Mouse (Mus musculus) CD4-positive, CD25-positive, alpha-beta regulatory T cell, adult 4 months (primary cell): ENCODE measurements at regions not wholly inside any gene's neighbourhood (a gene's known extent, or its start where the extent isn't known, plus 50 kb on each side); places are given as distances from the start of the nearest gene placed in this dataset.
"Not testable (repeated sequence)": the region's sequence is repeated elsewhere in the genome, so short reads cannot be mapped to it uniquely, and the experiment has no call there.

Experiments used
- ATAC-seq: one replicate; pipeline ENCODE4 v1.8.0; 2017

GRCm38 (mm10) chr12:113701841-113702240 is 158.1 kb downstream of the Adam6a start:
- ATAC-seq = not testable (repeated sequence)

DNA sequence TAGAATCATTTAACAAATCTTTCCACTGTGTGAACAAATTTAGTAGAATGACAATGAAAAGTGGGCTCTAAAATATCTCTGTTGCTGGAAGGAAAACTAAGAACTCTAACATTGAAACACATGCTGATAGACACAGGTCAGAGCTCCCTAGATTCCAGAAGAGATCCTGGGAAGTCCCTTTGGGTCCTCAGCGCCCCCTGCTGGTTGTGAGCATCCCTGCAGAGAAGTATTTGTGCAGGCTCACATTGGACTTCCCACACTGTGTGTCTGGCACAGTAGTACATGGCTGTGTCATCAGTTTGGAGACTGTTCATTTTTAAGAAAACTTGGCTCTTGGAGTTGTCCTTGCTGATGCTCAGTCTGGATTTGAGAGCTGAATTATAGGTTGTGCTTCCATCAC is 172.7 kb downstream of the Adam6a start:
- not testable (repeated sequence) for ATAC-seq

DNA sequence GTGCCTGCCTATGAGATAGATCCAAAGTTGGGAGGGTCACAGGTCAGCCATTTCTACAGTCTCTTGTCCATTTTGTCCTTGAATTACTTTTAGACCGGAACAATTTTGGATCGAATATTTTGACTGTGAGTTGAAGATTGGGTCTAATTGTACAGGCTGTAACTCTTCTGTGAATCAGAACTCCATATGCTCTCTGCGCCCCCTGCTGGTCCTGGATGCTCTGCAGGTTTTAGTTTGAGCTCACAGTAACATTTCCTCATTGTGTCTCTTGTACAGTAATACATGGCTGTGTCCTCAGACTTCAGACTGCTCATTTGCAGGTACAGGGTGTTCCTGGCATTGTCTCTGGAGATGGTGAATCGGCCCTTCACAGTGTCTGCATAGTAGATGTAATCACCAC is 192.1 kb downstream of the Adam6a start:
- no peak for ATAC-seq

DNA sequence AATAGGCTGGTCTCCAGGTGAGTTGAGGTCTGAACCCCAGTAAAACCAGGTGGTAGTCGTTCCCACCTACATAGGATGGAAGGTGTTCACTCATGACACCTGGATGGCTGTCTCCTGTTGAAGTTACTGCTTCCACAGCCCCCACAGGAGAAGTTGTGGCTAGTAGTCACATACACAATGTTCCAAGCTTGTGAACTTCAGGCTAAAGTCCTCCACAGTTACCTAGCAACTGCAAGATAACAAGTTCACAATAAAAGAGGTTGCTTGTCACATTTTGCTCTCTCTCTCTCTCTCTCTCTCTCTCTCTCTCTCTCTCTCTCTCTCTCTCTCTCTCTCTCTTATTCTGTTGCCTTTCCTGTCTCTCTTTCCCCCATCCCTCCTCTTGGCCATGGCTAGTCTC is 202.6 kb downstream of the Adam6a start:
- no peak for ATAC-seq

DNA sequence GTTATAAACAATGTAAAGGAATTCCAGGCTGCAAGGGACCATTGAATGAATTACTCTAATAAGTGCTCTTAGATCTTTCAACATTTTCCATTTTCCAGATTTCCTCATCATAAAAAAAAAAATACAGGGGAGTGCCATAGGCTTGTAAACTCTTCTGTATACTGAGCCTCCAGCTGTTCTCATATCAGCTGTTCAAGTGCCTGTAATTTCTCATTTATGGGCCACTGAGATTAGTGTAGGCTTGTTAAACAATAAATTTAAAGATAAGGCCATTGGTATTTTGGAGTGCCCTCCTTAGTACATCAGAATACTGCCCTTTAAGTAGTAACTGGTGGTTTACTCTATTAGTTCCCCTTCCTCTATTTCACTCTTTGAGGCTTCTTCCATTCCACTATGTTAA is 204.3 kb downstream of the Adam6a start:
- ATAC-seq = no peak

GRCm38 (mm10) chr12:113769587-113769986 is 225.9 kb downstream of the Adam6a start:
- ATAC-seq = no peak

GRCm38 (mm10) chr12:113795876-113796275 is 252.2 kb downstream of the Adam6a start:
- not testable (repeated sequence) for ATAC-seq

GRCm38 (mm10) chr12:113826377-113826776 is 282.7 kb downstream of the Adam6a start:
- ATAC-seq = no peak

GRCm38 (mm10) chr12:113858893-113859292 is 315.2 kb downstream of the Adam6a start:
- no peak for ATAC-seq

DNA sequence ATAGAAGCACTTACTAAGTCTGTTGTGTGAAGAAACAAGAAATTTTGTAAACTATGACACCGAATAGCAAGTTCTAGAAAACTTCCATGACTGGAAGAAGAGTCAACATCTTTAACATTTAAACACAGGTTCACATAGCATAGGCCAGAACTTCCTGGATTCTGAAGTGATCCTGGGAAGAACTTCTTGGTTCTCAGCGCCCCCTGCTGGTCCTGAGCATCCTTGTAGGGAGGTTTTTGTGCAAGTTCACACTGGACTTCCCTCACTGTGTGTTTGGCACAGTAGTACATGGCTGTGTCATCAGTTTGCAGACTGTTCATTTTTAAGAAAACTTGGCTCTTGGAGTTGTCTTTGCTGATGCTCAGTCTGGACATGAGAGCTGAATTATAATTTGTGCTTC is 335.1 kb downstream of the Adam6a start:
- ATAC-seq = no peak

DNA sequence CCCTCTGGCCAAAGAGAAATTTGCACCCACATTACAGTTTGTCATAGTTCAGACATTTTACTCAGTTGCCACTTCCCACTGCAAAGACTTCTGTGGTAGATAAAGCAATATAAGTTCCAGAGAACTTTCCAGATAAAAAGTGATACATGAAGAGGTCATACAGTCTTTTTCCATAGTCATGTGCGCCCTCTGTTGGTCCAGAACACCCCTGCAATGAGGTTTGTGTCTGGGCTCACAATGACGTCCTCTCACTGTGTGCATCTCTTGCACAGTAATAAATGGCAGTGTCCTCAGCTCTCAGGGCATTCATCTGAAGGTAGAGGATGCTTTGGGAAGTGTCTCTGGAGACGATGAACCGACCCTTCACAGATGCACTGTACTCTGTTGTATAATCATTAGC is 352.4 kb downstream of the Adam6a start:
- no peak for ATAC-seq

DNA sequence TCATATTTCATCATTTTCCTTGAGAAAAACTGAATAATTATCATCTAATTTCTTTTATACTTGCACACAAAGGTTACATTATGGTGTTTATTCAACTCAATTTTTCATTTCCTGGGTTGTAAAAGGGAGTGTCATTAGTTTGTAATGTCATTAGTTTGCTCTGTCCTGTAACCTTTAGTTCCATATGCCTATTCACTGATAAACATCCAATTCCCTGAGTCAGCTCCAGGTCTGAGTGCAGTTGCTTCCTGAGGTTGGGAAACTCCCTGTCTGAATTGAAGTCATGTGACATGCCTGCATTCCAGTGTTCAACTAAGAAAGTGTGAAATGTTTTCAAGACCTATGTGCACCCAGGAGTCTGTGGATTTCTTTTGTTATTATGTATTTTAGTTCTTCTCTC is 362.8 kb downstream of the Adam6a start:
- no peak for ATAC-seq

GRCm38 (mm10) chr12:113907751-113908150 is 364.0 kb downstream of the Adam6a start:
- no peak for ATAC-seq

- ATAC-seq = no peak
Measured at GRCm38 (mm10) chr12:113911770-113912169, 368.1 kb downstream of the Adam6a start.

GRCm38 (mm10) chr12:113940721-113941120 is 397.0 kb downstream of the Adam6a start:
- ATAC-seq = no peak

DNA sequence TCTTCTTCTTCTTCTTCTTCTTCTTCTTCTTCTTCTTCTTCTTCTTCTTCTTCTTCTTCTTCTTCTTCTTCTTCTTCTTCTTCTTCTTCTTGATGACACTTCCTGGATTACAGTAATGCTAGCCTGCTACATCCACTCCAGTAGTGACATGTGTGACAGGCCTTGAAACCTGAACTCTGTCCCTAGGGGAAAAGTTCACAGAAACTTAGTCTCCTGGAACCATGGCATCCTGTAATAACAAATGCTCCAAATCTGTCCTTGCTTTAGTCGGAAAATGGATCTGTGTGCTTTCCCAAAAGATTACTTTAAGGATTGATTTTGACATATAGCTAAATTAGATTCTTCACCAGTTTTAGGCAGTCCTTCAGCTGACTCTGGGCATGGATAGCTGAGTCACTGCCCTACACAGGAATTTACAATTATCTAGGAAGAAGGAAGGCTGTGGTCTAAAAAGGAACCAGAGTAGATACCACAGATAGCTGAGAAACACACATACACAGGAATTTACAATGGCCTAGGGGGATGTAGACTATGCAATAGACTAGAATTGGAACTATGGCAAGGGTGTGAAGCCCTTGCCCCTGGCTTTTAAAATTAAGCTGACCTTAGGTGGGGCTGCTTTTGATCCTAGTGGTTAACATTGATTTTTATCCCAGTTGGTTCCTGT is 400.1 kb downstream of the Adam6a start:
- ATAC-seq = not testable (repeated sequence)

DNA sequence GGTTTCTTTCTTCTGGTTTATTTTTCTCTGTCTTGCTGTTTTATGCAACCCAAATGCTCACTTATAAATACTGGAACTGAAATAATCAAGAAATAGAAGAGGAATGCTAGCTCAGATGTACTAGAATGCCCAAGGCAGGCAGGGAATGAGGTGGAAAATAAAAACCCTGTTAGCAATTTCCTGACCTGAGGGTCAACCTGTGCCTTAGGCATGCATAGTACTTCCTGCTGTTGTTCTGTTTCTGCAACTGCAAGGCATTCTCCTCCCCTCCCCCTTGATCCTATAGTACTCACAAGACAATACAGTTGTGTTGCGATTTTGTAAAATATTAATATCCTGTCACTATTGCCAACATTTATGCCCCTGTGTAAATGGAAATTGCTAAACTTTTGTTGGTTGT is 402.1 kb downstream of the Adam6a start:
- not testable (repeated sequence) for ATAC-seq

DNA sequence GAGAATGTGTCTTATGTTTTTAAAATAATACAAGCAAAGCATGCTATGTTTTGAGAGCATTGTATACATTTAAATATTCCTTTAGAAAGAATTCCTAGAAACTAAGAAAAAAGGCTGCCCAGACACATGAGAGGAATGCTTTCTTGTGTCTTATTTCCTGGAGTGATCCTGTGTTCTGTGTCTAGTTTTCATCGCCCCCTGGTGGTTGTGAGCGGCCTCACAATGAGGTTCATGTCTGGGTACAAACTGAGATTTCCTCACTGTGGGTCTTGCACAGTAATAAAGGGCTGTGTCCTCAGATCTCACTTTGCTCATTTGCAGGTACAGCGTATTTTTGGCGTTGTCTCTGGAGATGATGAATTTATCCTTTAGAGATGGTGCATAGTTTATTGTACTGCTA is 404.3 kb downstream of the Adam6a start:
- peak; percentile 41 for ATAC-seq

GRCm38 (mm10) chr12:113974271-113974670 is 430.6 kb downstream of the Adam6a start:
- no peak for ATAC-seq

DNA sequence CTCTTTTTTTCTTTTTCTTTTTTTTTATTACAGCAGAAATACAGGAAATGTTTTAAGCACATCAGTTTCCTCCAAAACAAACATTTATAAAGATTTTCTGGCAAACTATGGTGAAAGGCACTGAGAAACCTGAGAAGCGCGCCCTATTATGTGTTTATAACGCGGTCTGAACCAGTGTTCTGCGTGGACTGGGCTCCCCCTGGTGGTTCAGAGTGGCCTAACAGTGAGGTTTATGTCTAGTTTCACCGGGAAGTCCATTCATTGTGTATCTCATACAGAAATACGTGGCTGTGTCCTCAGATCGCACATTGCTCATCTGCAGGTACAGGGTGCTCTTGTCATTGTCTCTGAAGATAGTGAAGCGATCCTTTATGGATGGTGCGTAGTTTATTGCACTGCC is 437.9 kb downstream of the Adam6a start:
- ATAC-seq = peak; percentile 75

DNA sequence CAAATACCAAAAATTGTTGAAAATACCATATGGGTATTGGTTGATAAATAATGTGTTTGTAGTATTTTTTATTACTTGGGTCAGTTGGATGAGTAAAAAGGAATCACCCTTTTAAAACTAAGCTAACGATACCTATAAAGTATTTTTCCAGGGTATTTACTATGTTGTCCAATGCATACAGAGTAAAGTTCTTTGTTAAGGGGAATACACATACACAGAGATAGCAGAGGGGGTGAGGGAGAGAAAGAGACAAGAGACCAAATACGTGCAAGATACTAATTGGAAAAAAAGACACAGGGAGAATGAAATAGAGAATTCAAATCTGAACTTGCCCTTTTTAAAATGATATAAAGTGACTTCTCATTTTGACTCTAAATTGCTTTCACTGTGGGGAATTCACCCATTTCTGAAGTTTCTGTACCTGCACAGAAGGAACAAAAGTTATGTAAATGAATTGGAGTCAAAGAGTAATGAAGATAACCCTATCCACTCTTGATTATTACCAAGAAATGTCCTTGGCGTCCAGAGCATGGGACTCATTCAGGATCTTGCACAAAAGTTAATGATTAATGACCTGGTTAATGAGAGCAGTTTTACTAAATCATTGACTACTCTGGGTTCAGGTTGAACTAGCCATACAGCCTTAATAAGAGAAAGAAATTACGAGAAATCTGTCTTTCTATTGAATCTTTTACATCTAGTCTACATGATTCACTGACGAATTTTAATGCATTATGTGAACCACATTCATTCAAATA is 443.7 kb downstream of the Adam6a start:
- no peak for ATAC-seq

DNA sequence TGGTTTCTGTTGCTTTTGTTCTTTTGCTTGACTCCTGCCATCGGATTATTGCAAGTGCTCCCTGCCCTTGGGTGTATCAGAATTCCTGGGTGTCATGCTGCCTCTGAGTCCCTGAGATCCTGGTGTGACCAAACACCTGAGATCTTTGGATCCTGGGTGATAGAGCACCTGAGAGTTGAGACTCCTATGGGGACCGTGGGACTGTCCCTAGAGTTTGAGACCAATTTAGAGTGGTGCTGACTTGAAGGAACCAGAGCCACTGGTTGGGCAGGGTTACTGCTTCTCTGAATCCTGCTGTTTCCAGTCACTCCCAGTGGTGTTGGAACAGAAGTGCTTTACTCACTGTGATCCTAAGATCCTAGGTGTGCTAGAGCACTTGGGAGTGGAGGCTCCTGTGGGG is 448.7 kb downstream of the Adam6a start:
- no peak for ATAC-seq

- ATAC-seq = peak; percentile 96
Measured at GRCm38 (mm10) chr12:113994284-113994683, 450.6 kb downstream of the Adam6a start.

GRCm38 (mm10) chr12:114008491-114008890 is 464.8 kb downstream of the Adam6a start:
- ATAC-seq = not testable (repeated sequence)
